Mouse (Mus musculus) embryonic facial prominence, embryonic 15.5 days (tissue): Measurements from ENCODE around the gene Tmem262. TPM values are rescaled to one million over a fixed set of nuclear protein-coding genes. Genes with fewer than 3 reads are reported as not detected.
"Not testable (repeated sequence)": the region's sequence is repeated elsewhere in the genome, so short reads cannot be mapped to it uniquely, and the experiment has no call there.

ENCODE experiments used
- ATAC-seq: fragments of 200-750 bp; cut with Nextera tagmentation; 2 replicates; pipeline ENCODE4 v1.8.0; 2017; ENCODE audit warnings: low read depth, moderate TSS enrichment; ENCODE audit not compliant: insufficient number of reproducible peaks, low FRiP score, low TSS enrichment
- H3K27ac ChIP-seq: fragments of 300-500 bp; sonication (generic); replicated peaks from 2 replicates; pipeline ENCODE4 v1.5.1; 2015; ENCODE audit warnings: mild to moderate bottlenecking, inconsistent platforms
- H3K27me3 ChIP-seq: fragments of 300-500 bp; sonication (generic); 2 replicates; pipeline ENCODE4 v1.6.1; 2015; ENCODE audit warnings: inconsistent platforms
- H3K36me3 ChIP-seq: fragments of 300-500 bp; sonication (generic); 2 replicates; pipeline ENCODE4 v1.6.1; 2015; ENCODE audit warnings: mild to moderate bottlenecking, inconsistent platforms
- H3K4me1 ChIP-seq: fragments of 300-500 bp; sonication (generic); 2 replicates; pipeline ENCODE4 v1.6.1; 2015; ENCODE audit warnings: inconsistent platforms
- H3K4me2 ChIP-seq: fragments of 300-500 bp; sonication (generic); replicated peaks from 2 replicates; pipeline ENCODE4 v1.6.1; 2015; ENCODE audit warnings: mild to moderate bottlenecking, inconsistent platforms
- H3K4me3 ChIP-seq: fragments of 300-500 bp; sonication (generic); replicated peaks from 2 replicates; pipeline ENCODE4 v1.5.1; 2015; ENCODE audit warnings: mild to moderate bottlenecking, inconsistent platforms
- H3K9ac ChIP-seq: fragments of 300-500 bp; sonication (generic); 2 replicates; pipeline ENCODE4 v1.6.1; 2015; ENCODE audit warnings: inconsistent platforms
- H3K9me3 ChIP-seq: fragments of 300-500 bp; sonication (generic); replicated peaks from 2 replicates; pipeline ENCODE4 v1.6.1; 2016; ENCODE audit warnings: inconsistent platforms
- WGBS: fragments of 180-500 bp; shearing (Covaris S2); methylation state at CpG from one replicate; pipeline ENCODE4 v1.1.7; 2015; 5-methylcytosine and 5-hydroxymethylcytosine counted together
- polyA plus RNA-seq: library from polyadenylated mRNA; unstranded; fragments of >200 nt; fragmentation: Nextera tagmentation; extraction: Ambion mirVana; gene quantifications from 2 replicates; pipeline ENCODE4 v1.2.1, GENCODE M21; 2015

The Tmem262 gene
- not detected in 2 replicates for polyA plus RNA-seq

DNA sequence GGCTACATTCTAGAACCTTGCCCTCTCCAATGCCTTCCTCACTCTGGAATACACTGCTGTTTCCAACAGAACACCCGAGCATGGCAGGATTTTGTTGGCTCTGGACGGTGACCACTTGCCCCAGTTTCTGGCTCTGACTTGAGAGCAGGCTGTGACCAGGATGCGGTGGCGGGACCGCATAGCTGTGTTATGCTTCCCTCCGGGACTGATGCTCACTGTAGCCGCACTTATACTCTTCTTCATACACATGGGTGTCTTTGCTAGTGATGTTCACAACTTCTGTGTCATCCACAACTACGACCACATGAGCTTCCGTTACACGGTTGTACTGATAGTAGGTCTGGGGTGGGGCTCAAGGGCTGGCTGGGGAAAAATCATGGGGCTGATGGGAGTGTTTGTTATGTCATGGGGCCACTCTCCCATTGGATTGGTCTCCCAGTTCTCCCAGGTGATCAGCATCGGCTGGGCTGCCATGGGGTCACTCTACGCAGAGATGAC, at the start of gene Tmem262:
Tmem262 (plus strand) TSS at position 51 of the 498 bp plus-strand sequence.
- peaks cover 34% of the 10 kb centered on the region for H3K36me3 ChIP-seq
- 92% methylated on average over 12 of the region's 12 CpGs for WGBS

DNA sequence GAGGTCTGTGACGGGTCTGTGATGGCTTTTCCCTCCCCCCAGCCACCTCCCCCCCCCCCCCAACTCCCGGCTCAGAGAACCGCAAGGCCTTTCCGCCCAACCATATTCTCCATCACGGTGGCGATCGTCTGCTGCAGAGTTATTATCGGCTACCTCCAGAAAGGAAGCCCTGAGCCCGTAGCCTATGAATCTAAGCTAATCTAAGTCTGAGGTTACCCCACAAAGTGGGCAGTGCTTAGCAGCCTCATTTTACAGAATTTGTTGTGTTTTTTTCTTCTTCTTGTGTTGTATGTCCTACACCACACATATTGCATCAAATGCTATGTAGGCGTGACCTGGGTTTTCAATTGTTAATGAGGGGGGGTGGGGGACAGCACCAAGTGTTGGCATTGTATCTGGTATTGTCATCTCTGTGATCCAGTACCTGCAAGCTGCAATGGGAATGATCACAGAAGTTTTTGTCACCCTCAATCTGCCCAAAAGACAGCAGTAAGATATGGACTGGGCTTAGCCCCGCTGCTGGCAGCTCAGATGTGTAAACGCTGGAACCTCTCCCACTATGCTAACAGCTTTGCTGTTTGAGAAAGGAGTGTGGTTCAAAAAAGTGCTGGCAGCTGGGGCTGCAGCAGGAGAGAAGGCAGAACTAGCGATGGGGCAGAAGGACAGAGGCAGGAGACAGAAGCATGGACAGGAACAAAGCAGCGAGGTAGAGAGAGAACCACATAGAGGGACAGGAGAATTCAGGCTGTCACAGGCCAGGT, 49.1 kb upstream of the Tmem262 start:
- Histone ChIP-seq H3K9ac (no peak overlapping the region), H3K27ac (no peak overlapping the region), H3K27me3 (no peaks in the 10 kb centered on the region), H3K4me2 (no peak overlapping the region), H3K36me3 (no peaks in the 10 kb centered on the region), H3K9me3 (no peaks in the 10 kb centered on the region), H3K4me3 (no peak overlapping the region), H3K4me1 (no peaks in the 10 kb centered on the region)
- ATAC-seq: no peak
- WGBS: 76% methylated on average over 14 of the region's 14 CpGs

More for the DNA sequence above, at the start of gene Tmem262:
- Histone ChIP-seq H3K9me3 (no peaks in the 10 kb centered on the region), H3K9ac (no peak within 1 kb of the TSS), H3K27ac (no peak within 1 kb of the TSS), H3K4me1 (peaks cover 24% of the 10 kb centered on the region), H3K4me2 (no peak within 1 kb of the TSS), H3K27me3 (no peaks in the 10 kb centered on the region), H3K4me3 (no peak within 1 kb of the TSS)
- ATAC-seq: no peak

GRCm38 (mm10) chr19:6035966-6036585, 43.8 kb upstream of the Tmem262 start:
- Histone ChIP-seq H3K4me1 (no peaks in the 10 kb centered on the region), H3K9ac (no peak overlapping the region), H3K27me3 (no peaks in the 10 kb centered on the region), H3K36me3 (no peaks in the 10 kb centered on the region), H3K4me2 (no peak overlapping the region), H3K4me3 (no peak overlapping the region), H3K9me3 (no peaks in the 10 kb centered on the region), H3K27ac (no peak overlapping the region)
- 55% methylated on average over 9 of the region's 9 CpGs for WGBS
- ATAC-seq: no peak

- H3K27ac ChIP-seq: no peak overlapping the region
- H3K36me3 ChIP-seq: no peaks in the 10 kb centered on the region
- no peak for ATAC-seq
- H3K4me2 ChIP-seq: no peak overlapping the region
- no peaks in the 10 kb centered on the region for H3K27me3 ChIP-seq
- H3K9ac ChIP-seq: no peak overlapping the region
- no peaks in the 10 kb centered on the region for H3K9me3 ChIP-seq
- no peak overlapping the region for H3K4me3 ChIP-seq
- no peaks in the 10 kb centered on the region for H3K4me1 ChIP-seq
Measured at GRCm38 (mm10) chr19:6037695-6038094, 42.1 kb upstream of the Tmem262 start.

DNA sequence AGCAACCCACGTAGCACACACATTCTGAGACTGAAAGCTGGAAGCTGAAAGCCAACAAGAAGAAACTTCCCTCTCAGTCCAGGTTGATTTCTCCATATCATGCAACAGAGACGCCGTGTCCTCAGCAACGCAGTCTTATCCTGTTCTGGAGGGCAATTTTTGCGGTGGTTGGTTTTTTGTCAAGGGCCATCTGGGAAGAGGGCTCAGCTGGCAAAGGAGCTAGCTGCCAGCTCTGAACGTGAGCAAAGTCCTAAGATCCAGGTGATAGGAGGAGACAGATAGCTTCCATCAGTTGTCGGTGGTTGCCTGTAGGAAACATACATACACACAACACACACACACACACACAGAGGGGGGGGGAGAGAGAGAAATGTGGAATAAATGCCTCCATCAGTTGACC, 41.5 kb upstream of the Tmem262 start:
- H3K4me2 ChIP-seq: no peak overlapping the region
- H3K36me3 ChIP-seq: no peaks in the 10 kb centered on the region
- no peaks in the 10 kb centered on the region for H3K27me3 ChIP-seq
- no peaks in the 10 kb centered on the region for H3K4me1 ChIP-seq
- no peak overlapping the region for H3K27ac ChIP-seq
- whole genome bisulfite sequencing: 77% methylated on average over 7 of the region's 7 CpGs
- H3K9me3 ChIP-seq: no peaks in the 10 kb centered on the region
- no peak for ATAC-seq
- no peak overlapping the region for H3K9ac ChIP-seq
- no peak overlapping the region for H3K4me3 ChIP-seq

DNA sequence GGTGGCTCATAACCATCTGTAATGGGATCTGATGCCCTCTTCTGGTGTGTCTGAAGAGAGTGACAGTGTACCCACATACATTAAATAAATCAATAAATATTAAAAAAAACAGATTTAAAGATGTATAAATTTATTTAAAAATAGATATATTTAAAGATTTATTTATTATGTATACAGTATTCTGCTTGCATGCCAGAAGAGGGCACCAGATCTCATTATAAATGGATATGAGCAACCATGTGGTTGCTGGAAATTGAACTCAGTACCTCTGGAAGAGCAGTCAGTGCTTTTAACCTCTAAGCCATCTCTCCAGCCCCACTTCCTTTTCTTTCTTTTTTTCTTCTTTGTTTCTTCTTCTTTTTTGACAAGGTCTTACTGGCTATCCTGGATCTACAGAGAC, 39.8 kb upstream of the Tmem262 start:
- H3K4me3 ChIP-seq: no peak overlapping the region
- H3K36me3 ChIP-seq: no peaks in the 10 kb centered on the region
- ATAC-seq: no peak
- H3K4me2 ChIP-seq: no peak overlapping the region
- H3K9me3 ChIP-seq: no peaks in the 10 kb centered on the region
- H3K4me1 ChIP-seq: peaks cover 1% of the 10 kb centered on the region
- H3K27me3 ChIP-seq: no peaks in the 10 kb centered on the region
- H3K27ac ChIP-seq: no peak overlapping the region
- no peak overlapping the region for H3K9ac ChIP-seq

DNA sequence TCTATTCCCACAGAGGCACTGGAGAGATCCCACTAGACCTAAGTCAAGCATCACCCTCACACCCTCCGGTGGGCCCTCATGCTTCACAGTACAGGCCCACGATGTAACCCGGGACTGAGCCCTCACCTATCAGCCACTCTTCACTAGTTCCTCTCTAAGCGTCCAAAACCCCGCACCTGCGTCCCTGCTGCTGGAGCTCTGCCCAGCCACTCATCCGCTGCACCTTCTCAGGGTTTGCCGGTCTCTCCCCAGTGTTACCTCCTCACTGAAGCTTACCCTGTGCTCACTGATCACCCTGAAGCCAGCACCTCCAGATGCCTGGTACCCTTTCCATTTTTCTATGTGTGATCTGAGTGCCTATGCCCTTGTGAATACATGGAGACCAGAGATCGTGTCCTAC, 37.5 kb upstream of the Tmem262 start:
- Histone ChIP-seq H3K4me3 (no peak overlapping the region), H3K9ac (no peak overlapping the region), H3K27me3 (no peaks in the 10 kb centered on the region), H3K4me2 (no peak overlapping the region), H3K27ac (no peak overlapping the region), H3K4me1 (peaks cover 8% of the 10 kb centered on the region), H3K9me3 (no peaks in the 10 kb centered on the region), H3K36me3 (no peaks in the 10 kb centered on the region)
- 82% methylated on average over 9 of the region's 9 CpGs for WGBS
- no peak for ATAC-seq

- H3K4me2 ChIP-seq, H3K9me3 ChIP-seq, H3K9ac ChIP-seq, H3K27ac ChIP-seq, H3K4me3 ChIP-seq, ATAC-seq, H3K27me3 ChIP-seq: not testable (repeated sequence)
- peaks cover 11% of the 10 kb centered on the region for H3K36me3 ChIP-seq
- 51% methylated on average over 4 of the region's 4 CpGs for WGBS
- peaks cover 20% of the 10 kb centered on the region for H3K4me1 ChIP-seq
Measured at GRCm38 (mm10) chr19:6044102-6044501, 35.7 kb upstream of the Tmem262 start.

DNA sequence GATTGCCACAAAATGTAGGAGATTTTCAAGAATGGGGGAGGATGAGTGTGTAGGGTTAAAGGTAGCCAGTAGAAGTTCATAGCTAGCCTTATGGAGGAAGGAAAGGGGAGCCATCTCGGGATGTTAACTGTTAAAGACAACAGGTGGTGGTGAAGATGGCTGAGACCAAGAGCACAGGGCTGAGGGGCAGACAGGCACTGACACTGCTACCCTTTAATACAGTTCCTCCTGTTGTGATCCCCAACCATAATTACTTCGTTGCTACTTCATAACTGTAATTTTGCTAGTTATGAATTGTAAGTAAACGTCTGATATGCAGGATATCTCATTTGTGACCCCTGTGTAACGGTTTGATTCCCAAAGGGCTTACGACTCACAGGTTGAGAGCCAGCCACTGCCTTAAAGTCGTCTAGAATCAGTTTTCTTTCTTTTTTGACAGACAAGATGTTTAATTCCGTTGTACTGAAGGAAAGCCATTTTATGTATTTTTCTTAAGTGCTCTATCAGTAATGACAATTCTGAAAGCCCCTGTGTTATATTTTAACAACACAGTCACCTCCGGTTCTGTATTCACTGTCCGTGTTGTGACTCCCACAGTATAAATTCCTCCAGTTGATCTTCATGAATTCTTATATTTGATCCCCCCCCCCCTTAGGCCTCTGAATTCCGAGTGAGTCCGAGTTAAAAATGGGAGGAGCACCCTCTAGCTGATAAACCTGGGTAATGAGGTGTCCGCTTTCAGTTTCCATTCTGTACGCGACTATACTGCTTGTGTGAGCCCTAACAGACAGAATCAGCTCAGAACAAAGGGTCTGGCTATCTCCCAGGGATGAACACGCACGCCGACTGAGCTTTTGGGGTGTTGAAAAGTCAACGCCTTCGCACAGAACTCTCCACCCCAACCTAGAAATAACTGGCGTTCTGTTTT, 34.2 kb upstream of the Tmem262 start:
- ATAC-seq: peak; percentile 13
- Histone ChIP-seq H3K9ac (peak overlapping the region; percentile 86), H3K27ac (peak overlapping the region; percentile 100), H3K27me3 (no peaks in the 10 kb centered on the region), H3K4me1 (peaks cover 20% of the 10 kb centered on the region), H3K36me3 (peaks cover 26% of the 10 kb centered on the region), H3K4me2 (peak overlapping the region; percentile 84), H3K9me3 (no peaks in the 10 kb centered on the region), H3K4me3 (peak overlapping the region; percentile 96)
- 16% methylated on average over 20 of the region's 20 CpGs for whole genome bisulfite sequencing

DNA sequence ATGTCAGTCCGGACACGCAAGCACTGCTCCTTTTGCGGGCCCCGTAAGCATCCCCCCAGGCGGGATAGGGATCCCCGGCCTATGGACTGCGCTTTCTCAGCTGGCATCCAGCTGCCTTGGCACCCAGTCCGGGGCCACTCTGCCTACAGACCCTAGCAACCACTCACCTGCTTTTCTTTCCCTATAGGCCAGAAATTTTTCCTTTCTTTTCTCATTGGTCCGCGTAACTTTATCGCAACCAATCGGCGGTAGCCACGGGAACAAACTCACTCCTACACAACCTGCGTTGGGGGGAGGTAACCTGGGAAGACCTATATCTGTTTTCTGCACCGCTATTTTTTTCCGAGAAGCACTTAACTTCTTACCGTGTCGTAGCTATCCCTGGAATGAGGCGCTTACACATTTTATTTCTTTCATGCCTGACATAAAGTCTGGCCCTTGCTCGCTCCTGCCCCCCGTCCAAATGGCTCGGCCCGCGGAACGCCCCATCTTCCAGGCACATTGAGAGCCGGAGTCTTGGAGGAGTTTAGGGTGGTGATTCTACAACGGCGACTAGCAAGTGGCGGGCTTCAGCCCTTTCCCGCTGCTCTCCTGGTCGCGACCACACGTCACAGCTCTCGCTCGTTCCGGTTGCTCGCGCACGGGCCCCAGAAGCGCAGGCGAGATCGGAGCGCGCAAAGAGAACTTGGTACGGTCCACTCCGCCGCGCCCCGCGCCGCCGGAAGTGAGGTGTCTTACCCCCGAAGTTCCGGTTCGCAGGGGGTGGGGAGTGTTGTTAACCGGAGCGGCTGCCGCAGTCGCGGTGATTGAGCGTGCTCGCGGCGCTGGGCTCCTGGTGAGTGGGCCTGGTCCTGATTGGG, 33.3 kb upstream of the Tmem262 start, which contains the start of gene Syvn1:
Syvn1 (plus strand) TSS at position 283 of the 860 bp plus-strand sequence.
- Histone ChIP-seq H3K4me2 (peak within 1 kb of the TSS; percentile 84), H3K4me3 (peak within 1 kb of the TSS; percentile 96), H3K36me3 (peaks cover 35% of the 10 kb centered on the region), H3K27me3 (no peaks in the 10 kb centered on the region), H3K9me3 (no peaks in the 10 kb centered on the region), H3K9ac (peak within 1 kb of the TSS; percentile 86), H3K4me1 (peaks cover 20% of the 10 kb centered on the region), H3K27ac (peak within 1 kb of the TSS; percentile 100)
- under 1% methylated on average over 65 of the region's 65 CpGs for WGBS
- ATAC-seq: peak; percentile 88
